In genomic region chr7:6171444-6172005, GRCm38 (mm10) we compare ENCODE assay signal across 8 mouse cellular contexts. TPM values are rescaled to one million over a fixed set of nuclear protein-coding genes. Genes with fewer than 3 reads are reported as not detected.
DNase-seq lines count a peak whose midpoint lies in the region; ATAC-seq and TF ChIP-seq lines count a peak whose summit lies in the region.

No protein-coding gene starts in this region.

- ATAC-seq in hindbrain, embryonic 15.5 days (ENCODE audit: low FRiP score, low read depth) = peak; percentile 39

- under 1% methylated on average over 24 of the region's 24 CpGs for WGBS in hindbrain, embryonic 15.5 days

- peak; percentile 78 for DNase-seq in T-cell, adult 2 months (ENCODE audit: low spot score)
- DNase-seq in cerebellum, postnatal 10 days = peak; percentile 77 to 82
- peak; percentile 73 to 76 for DNase-seq in frontal cortex, postnatal 10 days (ENCODE audit: low spot score in 2 of 2)
- DNase-seq in left cerebral cortex, adult 2 months (ENCODE audit: extremely low spot score in 1 of 2, low spot score in 2 of 2) = peak; percentile 54 to 63
- DNase-seq in lung, postnatal 4 days = peak; percentile 74 to 80
- peak; percentile 71 for DNase-seq in retina, embryonic 14.5 days (ENCODE audit: low spot score)
- peak; percentile 83 for DNase-seq in thymus, postnatal 4 days

- H3K9me3 ChIP-seq in hindbrain, embryonic 15.5 days = no peaks in the 10 kb centered on the region

- peaks cover 4% of the 10 kb centered on the region; the same call in 1 of the 2 replicates for H3K36me3 ChIP-seq in hindbrain, embryonic 15.5 days

- H3K4me3 ChIP-seq in hindbrain, embryonic 15.5 days = peak overlapping the region; percentile 83
- H3K4me3 ChIP-seq in left cerebral cortex, adult 2 months = peak overlapping the region; percentile 62

- H3K27me3 ChIP-seq in hindbrain, embryonic 15.5 days = no peaks in the 10 kb centered on the region

- peak overlapping the region; percentile 92 for H3K27ac ChIP-seq in hindbrain, embryonic 15.5 days (replicated peaks)
- H3K27ac ChIP-seq in left cerebral cortex, adult 2 months = peak overlapping the region; percentile 87

- intact Hi-C loops in left cerebral cortex, adult 2 months (cut with DNase I) = loop anchor here (1.0 to 5.0 kb wide), 5 partner anchors 15 to 191 kb away; partner anchors contain the start of gene Zfp78

- peak overlapping the region; percentile 60 for H3K9ac ChIP-seq in hindbrain, embryonic 15.5 days

- peak overlapping the region; percentile 76 for H3K4me2 ChIP-seq in hindbrain, embryonic 15.5 days

- peaks cover 16% of the 10 kb centered on the region for H3K4me1 ChIP-seq in hindbrain, embryonic 15.5 days (replicated peaks)

- TF ChIP-seq CTCF in left cerebral cortex, adult 2 months (IDR thresholded peaks at IDR 0.05) = peak; percentile 57

RNA-seq across cellular contexts. Expression of gene Zfp444, which starts 0.5 kb away (rescaled TPM):
- 87.8 and 90.1 TPM in 2 replicates for polyA plus RNA-seq in hindbrain, embryonic 15.5 days (2015; fragmentation: Nextera tagmentation; extraction: Ambion mirVana)
- 10 to 100 TPM; 62.0 to 66.7 TPM for total RNA-seq in left cerebral cortex, adult 2 months (2021)

RNA-seq across cellular contexts. Expression of gene Zfp787, which starts 15.7 kb away (rescaled TPM):
- polyA plus RNA-seq in hindbrain, embryonic 15.5 days (2015; fragmentation: Nextera tagmentation; extraction: Ambion mirVana) = 24.8 and 27.4 TPM in 2 replicates
- total RNA-seq in left cerebral cortex, adult 2 months (2021) = 10 to 100 TPM; 27.8 to 30.2 TPM

RNA-seq across cellular contexts. Expression of gene Galp, which starts 25.4 kb away (rescaled TPM):
- polyA plus RNA-seq in hindbrain, embryonic 15.5 days (2015; fragmentation: Nextera tagmentation; extraction: Ambion mirVana) = not detected in 2 replicates
- total RNA-seq in left cerebral cortex, adult 2 months (2021) = not detected

RNA-seq across cellular contexts. Expression of gene Zscan5b, which starts 50.6 kb away (rescaled TPM):
- not detected in 2 replicates for polyA plus RNA-seq in hindbrain, embryonic 15.5 days (2015; fragmentation: Nextera tagmentation; extraction: Ambion mirVana)
- total RNA-seq in left cerebral cortex, adult 2 months (2021) = not detected

Comparison
In these comparisons a context has a peak if more than half of its experiments do, and no peak if none do; other contexts are left out.
1. Peak in every context shown above with its lines: DNase-seq, ATAC-seq, H3K4me3 ChIP-seq and H3K27ac ChIP-seq.